Mouse (Mus musculus): ENCODE measurements around the gene Golga2.

GRCm38 (mm10) chr2:32332159-32332558 lies 45.0 kb downstream of the Golga2 start:
- TF ChIP-seq CTCF (IDR thresholded peaks at IDR 0.05; ENCODE audit: low read depth, low read length) = no peak
- no peak for TF ChIP-seq POLR2A (IDR thresholded peaks at IDR 0.05; ENCODE audit: insufficient read depth, low read length)
- TF ChIP-seq EP300 (IDR thresholded peaks at IDR 0.05; ENCODE audit: insufficient read depth, low read depth, low read length) = no peak

Measured in ES-Bruce4 (cell line).